Mouse (Mus musculus) A20 (cell line): Measurements from ENCODE around the gene Tnfrsf18.

Source experiments
- DNase-seq: peaks from one replicate; pipeline ENCODE4 v3.0.0-alpha.2; 2011; ENCODE audit warnings: low read depth, low spot score

The Tnfrsf18 gene

GRCm38 (mm10) chr4:156032856-156033255, 6.9 kb downstream of the Tnfrsf18 start:
- no peak for DNase-seq

GRCm38 (mm10) chr4:156033476-156034119, 7.6 kb downstream of the Tnfrsf18 start:
- peak; percentile 72 for DNase-seq

- no peak for DNase-seq
These were observed 8.3 kb downstream of the Tnfrsf18 start for GRCm38 (mm10) chr4:156034301-156034700.

GRCm38 (mm10) chr4:156034901-156035300, 8.9 kb downstream of the Tnfrsf18 start:
- DNase-seq, result no peak

GRCm38 (mm10) chr4:156044754-156045153, 18.8 kb downstream of the Tnfrsf18 start:
- no peak for DNase-seq

DNA sequence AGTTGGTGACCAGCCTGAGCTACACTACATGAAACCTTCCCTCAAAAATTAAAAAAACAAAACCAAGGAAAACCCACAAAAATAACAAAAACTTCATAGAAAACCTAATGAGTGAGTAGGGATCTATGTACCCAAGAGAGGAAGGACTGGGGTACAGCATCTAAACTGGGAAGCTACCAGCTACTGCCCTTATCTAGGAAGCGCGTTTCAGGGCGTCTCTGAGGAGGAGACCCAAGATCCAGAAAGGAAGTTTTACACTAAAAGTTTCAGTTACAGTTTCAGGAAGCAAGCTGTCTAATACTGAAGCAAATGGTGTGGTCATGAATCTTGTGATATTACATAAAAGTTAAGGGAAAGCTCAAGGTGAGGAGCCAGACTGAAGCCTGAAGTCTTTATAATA, 23.8 kb downstream of the Tnfrsf18 start:
- DNase-seq, result no peak

- DNase-seq, result no peak
These were observed 24.5 kb downstream of the Tnfrsf18 start for GRCm38 (mm10) chr4:156050391-156050980.

DNA sequence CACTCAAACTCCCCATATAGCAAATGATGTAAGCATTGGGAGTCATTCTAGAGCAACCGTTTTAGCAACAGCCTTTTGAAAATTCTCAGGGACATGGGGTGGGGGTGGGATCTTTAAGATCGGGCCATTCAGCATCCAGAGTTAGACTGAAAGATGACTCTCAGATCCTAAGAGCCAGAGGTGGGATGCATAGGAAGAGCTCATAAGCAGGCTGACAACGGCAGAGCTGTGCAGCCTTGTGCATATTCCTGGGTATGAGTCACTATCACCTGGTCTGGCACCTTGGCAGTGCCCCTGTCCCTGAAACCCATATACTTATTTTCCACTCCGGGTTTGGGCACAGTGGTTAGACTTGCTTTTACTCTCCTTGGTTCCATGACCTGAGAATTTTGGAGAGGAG, 27.1 kb downstream of the Tnfrsf18 start:
- DNase-seq, result no peak

GRCm38 (mm10) chr4:156054130-156054529, 28.2 kb downstream of the Tnfrsf18 start:
- no peak for DNase-seq

GRCm38 (mm10) chr4:156054606-156055005, 28.6 kb downstream of the Tnfrsf18 start:
- DNase-seq, result no peak

DNA sequence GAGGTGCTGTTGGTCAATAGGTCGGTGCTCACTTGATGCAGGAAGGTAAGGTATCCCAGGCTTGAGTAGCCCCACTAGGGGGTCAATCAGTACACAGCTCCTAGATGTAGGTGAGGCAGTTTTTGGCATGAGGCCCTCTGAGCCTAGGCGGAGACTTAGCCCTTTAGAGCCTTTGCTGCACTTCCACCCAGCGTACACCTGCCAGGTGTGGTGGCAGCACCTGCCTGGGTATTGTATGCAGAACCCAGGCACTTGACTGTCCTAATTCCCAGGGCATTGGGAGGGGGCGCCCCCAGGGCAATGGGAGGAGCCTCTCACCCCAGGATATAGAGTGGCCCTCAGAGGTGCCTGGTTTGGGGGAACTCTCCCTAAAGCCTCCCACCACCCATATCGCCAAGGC, 29.2 kb downstream of the Tnfrsf18 start:
- no peak for DNase-seq

DNA sequence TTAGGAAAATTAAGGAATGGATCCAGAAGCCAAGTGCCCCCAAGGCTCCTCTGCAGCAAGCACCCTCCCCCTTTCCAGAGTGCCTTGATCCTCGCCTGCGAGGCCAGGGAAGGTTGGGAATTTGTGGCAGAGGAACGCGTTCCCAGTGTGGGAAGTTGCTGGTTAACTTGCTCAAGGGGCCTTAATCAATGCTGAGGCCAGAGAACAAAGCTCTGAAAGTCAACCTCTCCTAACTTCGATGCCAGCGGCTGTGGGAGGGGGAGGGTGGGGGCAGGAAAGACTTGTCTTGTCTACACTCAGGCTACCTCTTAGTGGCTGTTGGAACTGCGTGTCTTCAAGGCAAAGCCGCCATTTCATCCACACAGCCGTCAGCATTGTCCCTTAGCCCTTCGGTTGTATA, 31.7 kb downstream of the Tnfrsf18 start:
- no peak for DNase-seq

DNA sequence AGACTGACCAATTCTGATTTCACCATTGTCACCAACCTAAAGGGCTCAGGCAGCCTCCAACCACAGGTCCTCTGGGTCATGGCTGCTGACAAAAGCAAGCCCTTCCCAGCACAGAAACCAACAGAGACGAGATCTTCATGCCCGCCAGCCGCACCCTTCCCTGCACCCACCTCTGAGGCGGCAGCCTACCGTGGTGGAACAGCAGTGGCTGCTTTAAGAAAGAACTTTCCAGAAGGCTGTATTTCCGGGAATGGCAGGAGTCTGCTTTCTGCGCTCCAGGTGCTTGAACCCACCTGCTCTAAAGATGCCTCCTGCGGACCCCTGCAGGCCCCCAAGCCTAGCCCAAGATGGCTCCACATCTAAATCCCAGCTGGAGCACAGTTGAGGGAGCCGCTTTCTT, 32.9 kb downstream of the Tnfrsf18 start:
- no peak for DNase-seq

DNA sequence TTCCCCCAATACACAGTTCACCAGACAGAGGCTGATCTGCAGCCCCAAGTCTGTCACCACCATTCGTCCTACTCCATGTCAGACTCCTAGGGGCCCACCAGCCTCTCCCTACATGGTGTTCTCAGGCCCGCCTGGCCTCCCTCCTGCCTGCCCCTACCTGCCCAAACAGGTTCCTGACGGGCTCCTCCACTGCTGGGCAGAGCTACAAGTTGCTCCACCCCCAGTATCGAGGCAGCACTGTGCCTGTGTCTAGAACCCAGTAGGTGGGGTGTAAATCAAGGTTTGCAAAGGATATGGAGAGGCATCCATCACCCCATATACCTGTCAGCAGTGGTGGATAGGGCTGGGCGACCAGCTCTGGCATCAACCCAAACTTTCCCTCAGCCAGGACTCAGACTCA, 33.3 kb downstream of the Tnfrsf18 start, which contains the start of gene Ttll10:
Gene Ttll10 (minus strand): TSS at position 154 of the 400 bp plus-strand sequence.
- no peak for DNase-seq

DNA sequence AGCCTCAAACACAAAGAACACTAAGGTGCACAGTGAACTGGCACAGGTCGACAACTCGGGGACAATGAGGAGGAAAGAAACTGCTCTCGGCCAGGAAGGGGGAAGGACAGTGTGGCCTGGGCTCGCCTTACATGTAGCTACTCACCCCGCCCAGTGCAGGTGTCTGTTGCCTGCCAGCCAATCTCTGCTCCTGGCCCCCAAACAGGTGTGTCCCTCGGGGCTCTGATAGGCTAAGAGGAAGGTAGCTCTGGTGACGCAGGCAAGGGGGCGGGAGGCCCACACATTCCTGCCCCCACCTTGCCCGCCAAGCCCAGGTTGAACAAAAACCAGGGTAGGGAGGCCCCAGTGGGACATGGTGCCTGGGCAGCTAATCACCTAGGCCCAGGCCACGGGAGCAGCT, 33.7 kb downstream of the Tnfrsf18 start:
- no peak for DNase-seq

DNA sequence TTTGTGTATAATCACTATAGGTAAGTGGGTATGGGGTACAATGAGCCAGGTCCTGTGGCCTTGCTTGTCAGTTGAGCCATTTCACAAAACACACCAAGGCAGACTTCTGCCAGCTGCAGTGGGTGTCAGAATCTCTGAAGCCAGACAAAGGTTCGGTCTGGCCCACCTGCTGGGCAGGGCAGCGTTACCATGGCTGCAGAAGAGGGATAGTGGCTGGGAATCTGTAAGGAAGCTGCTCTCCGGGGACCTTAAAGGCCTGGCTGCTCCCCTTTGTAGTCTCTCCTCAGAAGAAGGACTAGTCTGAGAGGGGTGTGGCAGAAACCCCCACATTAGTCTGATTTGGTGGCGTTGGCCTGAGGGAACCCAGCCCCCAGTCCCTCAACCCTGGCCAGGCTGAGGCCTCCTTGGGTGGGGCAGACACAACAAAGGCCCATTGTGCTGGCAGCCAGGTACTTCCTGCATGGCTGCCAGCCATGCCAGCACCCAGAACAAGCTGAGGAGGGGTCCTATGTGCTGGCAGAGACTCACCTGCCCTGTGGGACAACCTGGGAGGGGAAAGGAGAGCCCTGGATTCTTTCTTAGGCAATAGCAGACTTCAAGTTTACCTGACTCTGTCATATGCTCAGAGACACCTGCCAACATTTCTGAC, 38.0 kb downstream of the Tnfrsf18 start:
- DNase-seq, result no peak

GRCm38 (mm10) chr4:156064510-156064897, 38.5 kb downstream of the Tnfrsf18 start:
- no peak for DNase-seq

DNA sequence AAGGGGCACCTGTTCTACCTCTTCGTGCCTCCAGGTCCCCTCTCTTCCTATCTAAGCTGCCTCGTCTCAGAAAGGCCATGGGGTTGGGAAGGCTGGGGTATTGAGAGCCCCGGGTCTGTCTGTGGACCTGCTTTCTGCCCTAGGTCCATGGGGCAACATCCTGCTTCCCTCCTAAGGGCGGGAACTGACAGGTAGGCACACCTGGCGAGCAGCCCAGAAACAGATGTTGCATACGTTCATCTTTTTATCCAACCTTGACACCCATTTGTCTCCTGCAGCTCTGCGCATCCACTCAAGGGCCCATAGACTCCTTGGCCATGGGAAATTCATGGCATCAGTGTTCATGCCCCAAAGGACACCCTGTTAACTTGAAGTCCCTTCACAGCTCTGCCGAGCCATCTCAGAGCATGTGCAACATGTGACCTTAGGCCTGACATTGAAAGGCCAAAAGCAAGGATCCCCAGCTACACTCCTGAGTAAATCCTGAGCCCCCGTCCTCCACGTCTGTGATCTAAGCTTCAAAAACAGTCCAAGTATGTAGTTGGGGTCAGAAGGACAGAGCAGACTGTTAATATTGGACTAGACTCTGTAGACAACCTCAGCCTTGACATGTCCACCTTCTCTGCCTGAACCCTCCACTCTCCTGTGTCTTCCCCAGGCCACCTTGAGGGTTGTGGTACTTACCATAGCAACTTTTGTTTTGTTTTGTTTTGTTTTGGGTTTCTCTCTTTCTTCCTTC, 39.4 kb downstream of the Tnfrsf18 start:
- DNase-seq, result no peak

GRCm38 (mm10) chr4:156067256-156067949, 41.4 kb downstream of the Tnfrsf18 start:
- peak; percentile 40 for DNase-seq

GRCm38 (mm10) chr4:156069701-156070100, 43.7 kb downstream of the Tnfrsf18 start:
- no peak for DNase-seq

DNA sequence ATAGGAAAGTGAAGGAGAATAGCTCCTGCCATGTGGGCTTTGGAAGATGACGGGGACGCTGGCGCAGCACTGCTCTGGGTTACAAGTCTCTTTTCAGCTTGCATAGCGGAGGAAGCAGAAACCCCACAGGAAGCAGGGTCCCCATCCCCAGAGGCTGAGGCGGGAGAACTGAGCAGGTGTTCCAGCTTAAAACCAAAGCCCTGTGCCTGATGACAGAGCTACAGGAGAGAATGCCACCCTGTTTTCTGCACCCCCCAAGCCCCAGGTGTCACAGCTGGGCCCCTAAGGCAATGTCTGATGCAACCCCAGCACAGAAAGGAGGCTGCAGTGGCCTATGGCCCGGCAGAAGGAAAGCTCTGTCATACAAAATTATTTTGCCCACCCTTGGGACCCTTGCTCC, 44.3 kb downstream of the Tnfrsf18 start:
- peak; percentile 8 for DNase-seq

DNA sequence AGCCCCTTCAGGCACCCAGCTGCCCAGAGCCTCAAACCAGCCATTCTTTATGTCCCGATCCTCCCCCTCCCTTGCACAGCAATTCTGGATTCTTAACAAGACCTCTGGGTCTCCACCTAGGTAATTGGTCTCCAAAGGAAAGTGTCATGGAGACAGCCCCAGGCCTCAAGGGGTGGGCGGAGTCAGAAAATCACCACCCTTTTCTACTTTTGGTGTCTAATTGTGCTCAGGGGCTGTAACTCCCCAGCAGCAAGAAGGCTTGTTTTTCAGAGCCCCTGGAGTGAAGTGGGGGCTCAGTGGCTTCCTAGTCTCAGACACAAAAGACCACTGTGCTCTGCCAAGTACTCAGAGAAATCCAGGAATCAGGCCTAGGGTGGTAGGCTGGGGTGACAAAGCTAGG, 44.8 kb downstream of the Tnfrsf18 start:
- no peak for DNase-seq
